Mouse (Mus musculus): ENCODE data around the gene Cdkn2a. TPM values are rescaled to one million over a fixed set of nuclear protein-coding genes. Genes with fewer than 3 reads are reported as not detected.

Gene Cdkn2a
- polyA plus RNA-seq (2016; fragmentation: Nextera tagmentation; extraction: Ambion mirVana) = not detected in 2 replicates

GRCm38 (mm10) chr4:89294486-89295440 lies at the start of gene Cdkn2a:
Gene Cdkn2a, minus strand, starts transcription at chr4:89294653.
- peak within 1 kb of the TSS; percentile 69 for H3K9ac ChIP-seq
- no peaks in the 10 kb centered on the region for H3K9me3 ChIP-seq (replicated peaks)
- WGBS = under 1% methylated on average over 114 of the region's 117 CpGs
- H3K27ac ChIP-seq (ENCODE audit: poor library complexity, severe bottlenecking) = no peak within 1 kb of the TSS
- H3K4me2 ChIP-seq = peak within 1 kb of the TSS; percentile 99
- H3K4me1 ChIP-seq (replicated peaks) = peaks cover 12% of the 10 kb centered on the region
- peak; percentile 77 for ATAC-seq (ENCODE audit: insufficient number of reproducible peaks, low FRiP score)
- no peaks in the 10 kb centered on the region for H3K36me3 ChIP-seq
- peak within 1 kb of the TSS; percentile 64 for H3K4me3 ChIP-seq
- H3K27me3 ChIP-seq (replicated peaks) = peaks cover 78% of the 10 kb centered on the region

GRCm38 (mm10) chr4:89313461-89313860 lies 19.0 kb upstream of the Cdkn2a start:
- no peak overlapping the region for H3K9ac ChIP-seq
- no peak for ATAC-seq (ENCODE audit: insufficient number of reproducible peaks, low FRiP score)
- no peaks in the 10 kb centered on the region for H3K36me3 ChIP-seq
- no peak overlapping the region for H3K4me2 ChIP-seq
- peaks cover 25% of the 10 kb centered on the region for H3K27me3 ChIP-seq (replicated peaks)
- no peaks in the 10 kb centered on the region for H3K9me3 ChIP-seq (replicated peaks)
- H3K4me3 ChIP-seq = no peak overlapping the region
- no peak overlapping the region for H3K27ac ChIP-seq (ENCODE audit: poor library complexity, severe bottlenecking)
- H3K4me1 ChIP-seq (replicated peaks) = 0 out of 2 replicates have a peak, but pooled peaks cover 4% of the 10 kb centered on the region
- 6% methylated on average over 13 of the region's 13 CpGs for WGBS

GRCm38 (mm10) chr4:89310491-89311254 lies 16.2 kb upstream of the Cdkn2a start, which contains the start of gene Cdkn2b:
Gene Cdkn2b, minus strand, starts transcription at chr4:89311039.
- Histone ChIP-seq H3K27ac (ENCODE audit: poor library complexity, severe bottlenecking) (no peak within 1 kb of the TSS), H3K4me3 (peak within 1 kb of the TSS; percentile 59), H3K36me3 (no peaks in the 10 kb centered on the region), H3K4me1 (replicated peaks) (0 out of 2 replicates have a peak, but pooled peaks cover 4% of the 10 kb centered on the region), H3K27me3 (replicated peaks) (peaks cover 53% of the 10 kb centered on the region), H3K9me3 (replicated peaks) (no peaks in the 10 kb centered on the region), H3K9ac (peak within 1 kb of the TSS; percentile 52), H3K4me2 (peak within 1 kb of the TSS; percentile 91)
- under 1% methylated on average over 58 of the region's 61 CpGs for WGBS
- peak; percentile 94 for ATAC-seq (ENCODE audit: insufficient number of reproducible peaks, low FRiP score)

DNA sequence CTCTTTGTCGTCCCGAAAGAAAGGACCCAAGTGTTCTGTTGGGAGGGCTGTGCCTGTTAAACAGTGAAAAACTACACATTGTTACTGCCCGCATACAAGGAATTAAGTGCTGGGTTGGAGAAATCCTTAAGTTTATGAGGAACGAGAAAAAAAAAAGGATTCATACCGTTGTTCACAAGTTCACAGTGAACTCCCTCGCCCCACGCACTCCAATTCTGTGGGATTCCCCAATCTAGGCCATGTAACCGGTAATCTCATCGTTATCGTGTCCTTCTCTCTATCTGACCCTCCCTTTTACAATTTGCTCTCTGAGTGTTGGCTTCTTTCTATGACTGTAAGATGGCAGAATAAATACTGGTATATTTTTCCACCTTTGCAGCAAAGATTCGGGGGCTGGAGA lies 15.5 kb upstream of the Cdkn2a start:
- peak overlapping the region; percentile 91 for H3K4me2 ChIP-seq
- 0 out of 2 replicates have a peak, but pooled peaks cover 4% of the 10 kb centered on the region for H3K4me1 ChIP-seq (replicated peaks)
- WGBS = 2% methylated on average over 11 of the region's 11 CpGs
- no peak overlapping the region for H3K9ac ChIP-seq
- H3K36me3 ChIP-seq = no peaks in the 10 kb centered on the region
- no peak overlapping the region for H3K27ac ChIP-seq (ENCODE audit: poor library complexity, severe bottlenecking)
- no peak for ATAC-seq (ENCODE audit: insufficient number of reproducible peaks, low FRiP score)
- peaks cover 58% of the 10 kb centered on the region for H3K27me3 ChIP-seq (replicated peaks)
- peak overlapping the region; percentile 59 for H3K4me3 ChIP-seq
- H3K9me3 ChIP-seq (replicated peaks) = no peaks in the 10 kb centered on the region

- no peak for ATAC-seq (ENCODE audit: insufficient number of reproducible peaks, low FRiP score)
- no peak overlapping the region for H3K9ac ChIP-seq
- no peak overlapping the region for H3K4me2 ChIP-seq
- H3K36me3 ChIP-seq = no peaks in the 10 kb centered on the region
- H3K9me3 ChIP-seq (replicated peaks) = no peaks in the 10 kb centered on the region
- H3K4me1 ChIP-seq (replicated peaks) = peaks cover 4% of the 10 kb centered on the region; the same call in 1 of the 2 replicates
- H3K27me3 ChIP-seq (replicated peaks) = peaks cover 78% of the 10 kb centered on the region
- no peak overlapping the region for H3K4me3 ChIP-seq
- H3K27ac ChIP-seq (ENCODE audit: poor library complexity, severe bottlenecking) = no peak overlapping the region
- WGBS = 10% methylated on average over 3 of the region's 3 CpGs
Observed at GRCm38 (mm10) chr4:89308001-89308400, 13.5 kb upstream of the Cdkn2a start.

- Histone ChIP-seq H3K27ac (ENCODE audit: poor library complexity, severe bottlenecking) (no peak overlapping the region), H3K4me3 (peak overlapping the region; percentile 4; the same call in 1 of the 2 replicates), H3K4me1 (replicated peaks) (peaks cover 4% of the 10 kb centered on the region; the same call in 1 of the 2 replicates), H3K36me3 (no peaks in the 10 kb centered on the region), H3K9me3 (replicated peaks) (no peaks in the 10 kb centered on the region), H3K4me2 (no peak overlapping the region; the same call in 1 of the 2 replicates), H3K9ac (no peak overlapping the region), H3K27me3 (replicated peaks) (peaks cover 78% of the 10 kb centered on the region)
- WGBS = 3% methylated on average over 25 of the region's 25 CpGs
- ATAC-seq (ENCODE audit: insufficient number of reproducible peaks, low FRiP score) = no peak
Observed at GRCm38 (mm10) chr4:89306798-89307365, 12.4 kb upstream of the Cdkn2a start.

DNA sequence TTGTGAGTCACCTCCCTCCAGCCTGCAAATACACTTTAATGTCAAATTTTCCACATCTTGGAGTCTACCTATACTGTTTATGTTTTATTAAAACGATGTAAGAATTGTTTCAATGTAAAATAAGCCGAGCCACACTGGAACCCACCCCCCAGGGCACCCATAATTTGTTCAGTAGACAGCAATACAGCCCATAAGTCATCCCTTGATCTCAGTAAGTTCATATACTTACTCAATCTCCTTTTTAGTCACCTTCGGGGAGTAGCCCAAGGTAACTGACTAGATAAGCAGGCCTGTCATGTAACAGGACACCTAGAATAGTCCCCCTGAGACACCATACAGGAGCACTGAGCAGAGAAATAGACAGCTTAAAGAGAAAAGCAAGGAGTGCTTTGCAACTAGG lies 11.2 kb upstream of the Cdkn2a start:
- H3K4me2 ChIP-seq = no peak overlapping the region
- H3K4me3 ChIP-seq = no peak overlapping the region
- H3K9me3 ChIP-seq (replicated peaks) = no peaks in the 10 kb centered on the region
- 10% methylated on average over 3 of the region's 3 CpGs for WGBS
- no peak overlapping the region for H3K9ac ChIP-seq
- no peaks in the 10 kb centered on the region for H3K36me3 ChIP-seq
- H3K27me3 ChIP-seq (replicated peaks) = peaks cover 81% of the 10 kb centered on the region
- ATAC-seq (ENCODE audit: insufficient number of reproducible peaks, low FRiP score) = no peak
- H3K27ac ChIP-seq (ENCODE audit: poor library complexity, severe bottlenecking) = no peak overlapping the region
- peaks cover 4% of the 10 kb centered on the region; the same call in 1 of the 2 replicates for H3K4me1 ChIP-seq (replicated peaks)

- H3K4me2 ChIP-seq = no peak overlapping the region
- WGBS = under 1% methylated on average over 14 of the region's 14 CpGs
Observed at GRCm38 (mm10) chr4:89303281-89303995, 9.0 kb upstream of the Cdkn2a start.

DNA sequence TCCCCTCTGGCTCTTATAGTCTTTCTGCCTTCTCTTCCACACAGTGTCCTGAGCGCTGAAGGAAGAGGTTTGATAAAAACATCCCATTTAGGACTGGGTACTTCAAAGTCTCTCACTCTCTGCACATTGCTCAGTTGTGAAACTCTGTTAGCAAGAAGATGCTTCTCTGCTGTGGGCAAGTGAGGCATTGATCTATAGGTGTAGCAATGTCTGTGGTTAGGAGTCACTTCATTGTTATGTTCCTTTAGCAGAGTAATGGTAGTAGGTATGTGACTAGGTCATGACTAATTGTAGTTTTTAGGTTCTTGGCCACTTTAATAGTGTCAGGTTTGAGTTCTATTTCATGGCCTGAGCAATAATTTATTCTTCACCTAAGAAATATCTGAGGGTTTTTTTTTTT lies 7.7 kb upstream of the Cdkn2a start:
- Histone ChIP-seq H3K9ac (no peak overlapping the region), H3K27me3 (replicated peaks) (peaks cover 81% of the 10 kb centered on the region), H3K4me1 (replicated peaks) (no peaks in the 10 kb centered on the region; the same call in 1 of the 2 replicates), H3K4me3 (no peak overlapping the region), H3K9me3 (replicated peaks) (no peaks in the 10 kb centered on the region), H3K27ac (ENCODE audit: poor library complexity, severe bottlenecking) (no peak overlapping the region), H3K36me3 (no peaks in the 10 kb centered on the region), H3K4me2 (no peak overlapping the region)
- ATAC-seq (ENCODE audit: insufficient number of reproducible peaks, low FRiP score) = no peak
- 4% methylated on average over 1 of the region's 1 CpGs for WGBS

More at GRCm38 (mm10) chr4:89303281-89303995, 9.0 kb upstream of the Cdkn2a start:
- Histone ChIP-seq H3K4me3 (0 out of 2 replicates have a peak overlapping the region, but pooled peaks have one; percentile 0), H3K36me3 (no peaks in the 10 kb centered on the region), H3K27me3 (replicated peaks) (peaks cover 86% of the 10 kb centered on the region), H3K9ac (no peak overlapping the region), H3K4me1 (replicated peaks) (no peaks in the 10 kb centered on the region; the same call in 1 of the 2 replicates), H3K27ac (ENCODE audit: poor library complexity, severe bottlenecking) (no peak overlapping the region), H3K9me3 (replicated peaks) (no peaks in the 10 kb centered on the region)
- ATAC-seq (ENCODE audit: insufficient number of reproducible peaks, low FRiP score) = no peak

DNA sequence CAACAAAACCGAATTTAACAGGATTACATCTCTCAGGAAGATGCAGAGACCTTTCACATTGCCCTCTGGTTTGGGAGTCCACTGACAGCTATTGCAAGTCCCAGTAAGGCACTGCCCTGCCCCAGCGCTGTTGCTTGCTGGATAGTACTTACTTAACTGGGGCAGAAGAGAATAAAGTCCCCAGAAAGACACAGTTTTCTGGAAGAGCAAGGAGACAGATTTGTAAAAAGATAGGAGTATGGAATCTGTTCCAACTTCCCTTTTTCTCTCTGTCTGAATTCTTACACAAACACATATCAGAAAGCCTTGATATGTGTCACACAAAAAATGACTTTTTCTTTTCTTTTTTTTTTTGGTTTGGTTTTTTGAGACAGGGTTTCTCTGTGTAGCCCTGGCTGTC lies 5.3 kb upstream of the Cdkn2a start:
- Histone ChIP-seq H3K4me2 (no peak overlapping the region), H3K36me3 (no peaks in the 10 kb centered on the region), H3K4me3 (no peak overlapping the region), H3K9ac (no peak overlapping the region), H3K27ac (ENCODE audit: poor library complexity, severe bottlenecking) (no peak overlapping the region), H3K27me3 (replicated peaks) (peaks cover 80% of the 10 kb centered on the region), H3K9me3 (replicated peaks) (no peaks in the 10 kb centered on the region), H3K4me1 (replicated peaks) (peaks cover 5% of the 10 kb centered on the region; the same call in 1 of the 2 replicates)
- no peak for ATAC-seq (ENCODE audit: insufficient number of reproducible peaks, low FRiP score)
- 4% methylated on average over 2 of the region's 2 CpGs for WGBS
